Mouse (Mus musculus) MEL-GATA-1-ER (cell line): ENCODE results near the gene Slc30a7.
A peak's percentile ranks its signal among the peaks of the same experiment; 100 is the strongest.

ENCODE experiments used
- DNase-seq: peaks from one replicate; pipeline ENCODE4 v3.0.0-alpha.2; 2012; ENCODE audit warnings: low read depth; ENCODE audit errors: extremely low read depth

Slc30a7 gene

DNA sequence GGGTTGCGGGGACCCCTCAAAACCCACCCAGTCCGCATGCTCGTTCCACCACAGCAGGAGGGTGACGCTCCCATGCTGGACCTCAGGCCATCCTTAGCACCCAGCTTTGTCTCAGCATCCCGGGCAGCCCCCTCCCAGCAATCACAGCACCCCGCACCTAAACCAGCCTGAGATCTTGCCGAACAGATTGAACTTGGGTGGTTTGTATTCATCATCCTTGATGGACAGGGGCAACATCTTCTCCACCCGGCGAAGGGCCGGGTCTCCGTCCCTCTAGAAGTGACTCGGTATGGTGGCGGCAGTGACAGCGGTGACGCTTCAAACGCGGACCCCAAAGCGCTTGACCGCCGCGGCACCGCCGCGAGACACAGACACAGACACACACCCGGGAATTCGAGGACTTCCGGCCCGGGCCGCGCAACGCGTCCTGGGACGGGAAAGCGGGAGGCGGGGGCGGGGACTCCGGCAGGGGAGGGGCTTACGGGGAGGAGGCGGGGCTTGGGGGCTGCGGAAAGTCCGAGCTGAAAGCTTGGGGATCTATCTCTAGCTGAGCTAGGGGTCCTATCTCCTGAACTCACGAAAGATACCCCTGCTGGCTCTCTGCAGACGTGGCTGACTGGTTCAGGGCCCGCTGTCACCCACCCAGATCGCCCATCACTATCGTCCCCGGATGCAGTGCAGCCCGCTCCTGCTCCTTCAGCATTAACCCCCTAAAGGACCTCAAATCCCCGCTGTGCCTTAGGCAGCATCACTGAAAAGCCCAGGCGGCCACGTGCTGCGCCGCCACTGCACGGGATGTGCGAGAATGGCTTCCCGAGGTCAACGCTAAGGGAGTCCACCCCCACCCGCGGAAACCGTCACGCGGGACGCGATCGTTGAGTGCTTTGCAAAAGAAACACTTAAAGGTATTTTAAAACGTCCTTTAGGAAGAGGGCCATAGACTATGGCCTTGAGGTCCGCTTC, at the start of gene Slc30a7, which contains the start of gene Extl2:
Gene Slc30a7 (minus strand): TSS at position 429 of the 963 bp plus-strand sequence.
Gene Extl2 (plus strand): TSS at position 485 of the 963 bp plus-strand sequence.
- DNase-seq: peak; percentile 58

DNA sequence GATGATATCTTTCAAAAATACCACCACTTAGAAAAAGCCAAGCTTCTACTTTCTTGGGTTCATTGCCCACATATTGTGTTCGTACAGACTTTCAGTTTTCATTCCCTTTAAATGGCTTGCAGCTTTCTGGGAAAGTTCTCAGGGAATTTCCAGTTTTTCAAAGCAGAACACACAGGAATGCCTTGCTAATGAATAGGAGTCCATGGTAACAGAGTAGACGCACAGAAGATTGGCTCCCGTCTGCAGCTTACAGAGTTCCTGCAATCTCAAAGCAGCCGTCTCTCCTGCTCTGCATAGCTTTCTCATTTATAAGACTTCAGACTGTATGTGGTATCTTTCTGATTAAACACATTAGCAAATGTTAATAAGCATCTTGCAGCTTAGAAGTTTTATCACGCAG, 39.8 kb upstream of the Slc30a7 start:
- no peak for DNase-seq

DNA sequence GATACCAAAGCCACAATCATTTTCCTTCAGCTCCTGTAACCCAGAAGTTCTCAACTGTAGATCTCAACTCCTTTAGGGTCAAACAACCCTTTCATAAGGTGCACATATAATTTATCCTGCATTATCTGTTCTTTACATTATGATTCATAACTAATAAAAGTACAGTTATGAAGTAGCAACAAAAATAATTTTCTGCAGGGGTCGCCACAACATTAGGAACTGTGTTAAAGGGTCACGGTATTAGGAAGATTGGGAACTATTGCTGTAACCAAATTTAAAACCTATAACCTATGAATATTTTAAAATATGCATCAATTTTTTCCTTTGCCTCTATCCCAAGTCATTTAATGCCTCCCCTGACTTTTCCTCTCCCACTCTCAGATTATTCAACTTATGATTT, 38.8 kb upstream of the Slc30a7 start:
- DNase-seq: no peak

DNA sequence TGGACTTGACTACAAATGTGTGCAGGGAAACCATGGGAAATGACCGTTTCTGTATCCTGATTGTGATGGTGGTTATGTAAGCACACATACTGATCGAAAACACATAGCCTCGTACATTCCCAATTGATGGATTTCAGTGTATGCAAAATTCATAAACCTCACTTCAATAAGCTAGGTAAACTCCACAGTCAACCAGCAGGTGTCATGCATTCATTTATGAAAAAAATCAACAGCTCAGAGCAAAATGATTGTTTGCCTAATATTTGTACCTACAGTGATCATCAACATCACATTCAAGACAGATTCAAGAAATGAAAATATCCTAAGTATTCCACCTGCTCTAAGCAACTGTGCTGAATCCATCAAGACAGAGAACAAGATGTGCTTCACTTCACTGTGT, 33.6 kb upstream of the Slc30a7 start:
- no peak for DNase-seq

DNA sequence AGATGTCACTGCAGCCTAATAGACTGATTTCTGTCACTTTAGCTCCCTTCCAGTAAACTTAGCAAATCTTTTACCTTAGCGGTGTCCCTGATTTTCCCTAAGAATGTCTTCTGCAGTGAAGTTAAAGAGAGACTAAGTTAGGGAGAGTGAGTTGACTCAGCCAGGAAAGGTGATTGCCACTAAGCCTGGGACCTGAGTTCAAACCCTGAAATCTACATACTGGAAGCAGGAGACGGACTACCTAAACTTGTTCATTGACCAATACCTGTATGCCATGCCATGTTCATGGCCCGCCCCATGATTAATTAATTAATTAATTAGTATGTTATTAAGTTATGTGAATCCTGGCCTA, 26.6 kb upstream of the Slc30a7 start:
- peak; percentile 35 for DNase-seq

DNA sequence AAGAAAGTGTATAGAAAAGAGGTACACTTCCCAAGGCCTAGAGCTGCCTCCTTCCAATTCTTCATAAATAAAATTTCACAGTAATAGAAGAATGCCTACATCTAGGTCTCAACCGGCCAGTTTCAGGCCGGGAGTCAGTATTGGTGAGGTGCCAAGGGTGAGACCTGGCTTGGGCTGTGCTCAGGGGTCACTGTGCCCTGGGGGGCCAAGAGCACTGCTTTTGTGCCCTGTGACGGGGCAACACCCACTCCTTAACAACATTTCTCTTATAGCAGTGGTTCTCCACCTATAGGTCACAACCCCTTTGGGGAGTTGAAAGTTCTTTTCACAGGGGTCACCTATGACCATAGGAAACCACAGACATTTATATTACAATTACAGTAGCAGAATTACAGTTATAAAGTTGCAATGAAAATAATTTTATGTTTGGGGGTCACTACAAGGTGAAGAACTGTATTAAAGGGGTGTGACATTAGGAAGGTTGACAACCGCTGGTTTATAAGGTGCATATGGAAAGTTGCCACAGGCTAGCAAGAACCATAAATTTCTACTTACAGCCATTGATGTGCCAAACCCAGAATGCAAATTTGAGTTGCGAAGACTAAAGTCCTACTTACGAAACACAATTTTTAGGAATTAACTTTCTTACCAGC, 26.1 kb upstream of the Slc30a7 start:
- no peak for DNase-seq

DNA sequence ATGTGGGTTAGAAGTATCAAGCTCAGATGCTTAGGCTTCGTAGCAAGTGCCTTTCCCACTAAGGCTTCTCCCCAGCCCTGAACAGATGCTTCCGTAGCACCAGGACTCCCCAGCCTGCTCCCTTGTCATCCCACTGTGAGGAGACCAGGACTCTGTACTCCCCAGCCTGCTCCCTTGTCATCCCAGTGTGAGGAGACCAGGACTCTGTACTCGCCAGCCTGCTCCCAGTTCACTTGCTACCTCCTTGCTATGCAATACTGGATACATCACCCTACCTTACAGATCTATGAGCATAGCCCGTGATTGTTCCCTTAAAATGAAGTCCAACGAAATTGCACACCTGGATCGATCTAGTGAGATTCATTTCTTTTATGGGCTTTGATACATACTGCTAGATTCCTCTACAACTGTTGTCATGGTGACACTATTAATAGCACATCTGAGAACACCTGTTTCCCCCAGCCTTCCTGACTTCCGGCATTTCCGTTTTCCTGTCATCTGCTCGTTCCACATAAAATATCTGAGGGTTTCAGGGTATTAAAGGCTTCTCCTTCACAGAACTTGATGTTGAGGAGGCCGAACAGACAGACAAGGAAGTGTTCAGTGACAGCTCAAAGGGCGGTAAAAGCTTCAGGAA, 23.1 kb upstream of the Slc30a7 start:
- DNase-seq: no peak

DNA sequence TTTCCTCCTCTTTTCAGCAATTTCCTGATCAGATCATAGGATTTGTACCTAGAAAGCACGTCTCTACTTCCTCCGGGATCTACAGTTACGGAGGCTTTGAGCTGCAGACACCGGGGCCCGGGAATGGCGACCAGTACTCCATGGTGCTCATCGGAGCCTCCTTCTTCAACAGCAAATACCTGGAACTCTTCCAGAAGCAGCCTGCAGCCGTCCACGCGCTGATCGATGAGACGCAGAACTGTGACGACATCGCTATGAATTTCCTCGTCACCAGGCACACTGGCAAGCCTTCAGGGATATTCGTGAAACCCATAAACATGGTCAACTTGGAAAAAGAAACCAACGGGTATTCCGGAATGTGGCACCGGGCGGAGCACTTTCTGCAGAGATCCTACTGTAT, 19.8 kb upstream of the Slc30a7 start:
- no peak for DNase-seq

DNA sequence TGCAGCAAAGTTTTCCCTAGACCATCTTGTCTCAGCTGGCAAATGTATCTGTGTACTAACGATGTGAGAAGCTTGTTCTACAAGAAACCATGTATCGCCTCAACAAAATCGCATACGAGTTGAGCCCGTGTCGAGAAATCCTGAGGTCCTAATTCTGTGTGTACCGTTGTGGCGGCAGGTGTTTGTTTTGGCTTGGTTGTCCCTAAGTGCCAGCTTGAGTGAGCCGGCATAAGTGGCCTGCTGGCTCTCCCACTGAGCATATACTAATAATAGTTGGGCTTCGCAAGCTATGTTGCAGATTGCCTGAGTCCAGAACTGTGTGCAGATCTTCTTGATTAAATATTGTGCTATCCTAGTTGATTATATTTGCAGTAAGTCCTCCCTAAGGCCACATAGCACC, 18.5 kb upstream of the Slc30a7 start:
- no peak for DNase-seq

DNA sequence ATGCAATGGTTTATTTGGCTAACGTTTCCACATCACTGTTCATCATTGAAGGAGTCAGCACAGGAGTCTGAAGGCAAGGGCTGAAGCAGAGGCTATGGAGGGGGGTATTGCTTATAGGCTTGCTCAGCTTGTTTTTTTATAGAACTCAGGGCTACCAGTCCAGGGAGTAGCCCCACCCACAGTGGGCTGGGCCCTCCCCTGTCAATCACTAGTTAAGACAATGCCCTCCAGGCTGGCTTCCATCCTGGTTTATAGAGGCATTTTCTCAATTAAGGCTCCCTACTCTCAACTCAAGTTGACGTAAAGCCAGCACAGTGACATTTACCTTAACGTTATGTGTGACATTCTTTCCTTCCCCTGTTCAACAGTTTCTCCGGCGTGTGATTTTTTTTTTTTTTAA, 17.5 kb upstream of the Slc30a7 start:
- DNase-seq: no peak

DNA sequence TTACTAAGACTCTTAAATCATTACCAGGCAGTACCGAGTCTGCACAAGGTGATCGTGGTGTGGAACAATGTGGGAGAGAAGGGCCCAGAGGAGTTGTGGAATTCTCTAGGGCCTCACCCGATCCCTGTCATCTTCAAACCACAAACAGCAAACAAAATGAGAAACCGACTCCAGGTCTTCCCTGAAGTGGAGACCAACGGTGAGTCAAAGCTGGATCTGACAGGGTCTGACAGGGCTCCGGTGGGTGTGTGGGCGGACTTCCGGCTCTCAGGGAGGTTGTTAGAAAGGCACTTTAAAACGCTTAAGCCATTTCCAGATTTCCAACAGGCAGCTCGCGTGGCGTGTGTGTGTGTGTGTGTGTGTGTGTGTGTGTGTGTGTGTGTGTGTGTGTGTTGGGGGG, 17.0 kb upstream of the Slc30a7 start:
- no peak for DNase-seq

DNA sequence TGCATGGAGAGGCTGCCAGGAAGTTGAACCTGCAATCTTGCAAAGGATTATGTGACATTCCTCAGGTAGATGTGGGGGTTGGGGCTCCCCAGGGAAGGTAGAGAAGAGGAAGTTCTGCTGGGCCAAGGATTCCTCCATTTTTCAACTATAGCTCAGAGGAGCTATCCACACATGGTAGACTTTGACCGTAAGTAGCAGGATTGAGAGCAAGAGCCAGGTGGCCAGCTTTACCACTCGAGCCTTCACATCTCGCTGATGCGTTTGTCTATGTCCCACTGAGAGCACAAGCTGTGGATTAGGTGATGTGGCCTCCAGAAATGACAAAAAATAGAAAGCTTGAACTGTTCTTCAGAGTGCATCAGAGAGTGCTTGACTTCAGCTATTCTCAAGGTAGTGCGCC, 11.9 kb upstream of the Slc30a7 start:
- DNase-seq: no peak

DNA sequence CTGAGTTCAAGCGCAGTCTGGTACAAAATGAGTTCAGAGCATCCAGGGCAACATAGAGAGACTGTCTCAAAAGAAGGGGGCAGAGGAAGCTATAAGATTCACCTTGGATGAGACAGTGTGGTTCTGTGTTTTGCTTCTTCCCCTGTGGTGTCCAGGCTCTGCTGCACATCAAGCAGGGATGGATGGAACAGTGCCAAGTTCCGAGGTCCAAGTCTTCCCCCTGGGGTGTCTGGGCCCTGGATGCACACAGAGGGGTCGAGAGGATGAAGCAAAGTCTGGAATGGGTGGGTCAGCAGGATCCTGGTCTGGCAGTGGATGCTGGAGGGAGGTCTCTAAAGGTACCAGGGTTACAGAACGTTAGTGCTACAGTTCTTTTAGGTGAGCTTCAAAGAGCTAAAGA, 11.4 kb upstream of the Slc30a7 start:
- no peak for DNase-seq

DNA sequence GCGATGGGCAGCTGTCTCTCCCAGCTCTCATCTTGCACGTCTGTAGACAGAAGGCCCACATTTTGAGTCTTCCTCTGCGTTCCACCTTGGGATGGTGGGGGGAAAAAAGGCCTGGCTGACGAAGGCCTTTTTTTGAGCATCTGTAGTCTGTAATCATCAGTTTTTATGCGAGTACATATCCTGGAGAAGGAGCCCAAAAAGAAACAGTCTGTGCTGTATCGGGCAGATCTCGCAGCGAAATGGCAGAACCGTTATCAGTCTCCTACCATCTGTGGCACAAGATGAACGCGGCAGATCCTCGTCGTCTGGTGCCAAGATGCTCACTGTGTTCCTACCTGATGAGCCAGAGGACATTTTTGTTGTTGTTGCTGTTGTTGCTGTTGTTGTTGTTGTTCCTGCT, 8.9 kb upstream of the Slc30a7 start:
- no peak for DNase-seq

DNA sequence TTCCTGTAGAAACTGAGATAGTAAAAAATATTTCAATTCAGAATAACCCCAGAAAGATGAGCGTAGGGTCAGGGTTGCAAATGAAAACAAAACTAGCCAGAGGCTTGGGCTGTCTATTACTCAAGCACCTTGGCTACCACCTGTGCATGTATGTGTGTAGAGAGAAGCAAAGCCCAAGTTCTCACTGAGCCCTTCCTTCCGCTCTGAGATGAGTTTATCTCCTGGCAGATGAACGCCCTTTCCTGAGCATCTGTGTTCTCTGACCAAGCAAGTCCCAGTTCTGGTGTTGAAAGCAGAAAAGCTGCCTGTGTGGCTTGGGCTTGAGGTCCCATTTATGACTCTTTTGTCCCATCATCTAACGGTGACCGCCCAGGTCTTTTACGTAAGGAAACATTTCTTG, 7.7 kb upstream of the Slc30a7 start:
- no peak for DNase-seq

DNA sequence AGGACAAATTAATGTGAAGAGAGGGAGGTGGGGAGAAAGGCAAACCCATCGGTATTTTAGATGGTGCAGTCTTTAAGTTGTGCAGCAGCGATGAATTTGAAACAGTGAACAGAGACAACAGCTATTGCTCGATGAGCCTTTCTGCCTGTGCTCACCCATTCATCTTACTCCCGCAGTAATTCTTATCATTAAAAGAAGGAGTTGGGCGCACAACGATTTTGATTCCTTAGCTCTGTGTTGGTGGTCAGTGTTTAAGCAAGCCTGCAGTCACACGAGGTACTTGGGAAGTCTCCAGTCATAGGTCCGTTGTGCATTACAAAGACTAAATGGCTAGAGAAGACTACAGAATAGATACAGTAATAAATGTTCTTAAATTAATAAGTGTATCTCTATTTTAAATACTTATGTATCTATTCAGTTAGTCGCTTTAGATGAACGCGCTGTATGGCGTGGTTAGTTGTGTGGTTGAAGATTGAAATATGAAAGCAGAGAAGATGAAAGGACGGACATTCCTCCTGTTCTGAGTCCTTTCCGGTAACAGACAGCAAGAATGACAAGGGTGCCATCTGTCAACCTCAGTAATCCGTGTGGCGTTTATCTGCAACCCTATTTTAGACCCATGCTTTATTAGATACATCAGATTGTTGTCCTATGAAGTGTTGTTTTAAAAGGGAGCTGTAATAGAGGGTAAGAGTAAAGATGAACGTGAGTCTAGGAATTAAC, 2.6 kb upstream of the Slc30a7 start:
- no peak for DNase-seq

DNA sequence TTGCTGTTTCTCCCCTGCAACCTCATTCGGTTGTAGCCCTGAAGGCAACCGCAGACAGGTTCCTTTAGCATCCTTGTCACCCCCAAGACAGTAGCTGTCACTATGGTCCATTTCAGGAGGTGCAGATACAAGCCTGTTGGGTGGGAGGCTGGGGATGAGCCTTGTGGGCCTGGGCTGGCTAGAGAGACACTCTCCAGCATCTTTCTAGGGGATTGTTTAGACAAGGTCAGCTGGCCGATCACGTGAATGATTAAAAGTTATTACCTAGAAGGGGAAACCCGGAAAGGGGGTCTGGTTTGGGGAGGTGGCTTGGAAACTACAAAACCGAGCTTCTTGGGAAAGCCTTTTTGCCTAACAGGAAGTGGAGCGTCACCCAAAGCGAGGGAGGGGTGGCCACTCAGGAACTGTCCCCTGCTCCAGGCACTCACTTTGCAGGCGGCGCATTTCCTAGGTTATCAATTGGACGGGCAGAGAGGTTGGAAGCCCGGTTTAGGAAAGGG, 785 bp upstream of the Slc30a7 start:
- DNase-seq: peak; percentile 81

DNA sequence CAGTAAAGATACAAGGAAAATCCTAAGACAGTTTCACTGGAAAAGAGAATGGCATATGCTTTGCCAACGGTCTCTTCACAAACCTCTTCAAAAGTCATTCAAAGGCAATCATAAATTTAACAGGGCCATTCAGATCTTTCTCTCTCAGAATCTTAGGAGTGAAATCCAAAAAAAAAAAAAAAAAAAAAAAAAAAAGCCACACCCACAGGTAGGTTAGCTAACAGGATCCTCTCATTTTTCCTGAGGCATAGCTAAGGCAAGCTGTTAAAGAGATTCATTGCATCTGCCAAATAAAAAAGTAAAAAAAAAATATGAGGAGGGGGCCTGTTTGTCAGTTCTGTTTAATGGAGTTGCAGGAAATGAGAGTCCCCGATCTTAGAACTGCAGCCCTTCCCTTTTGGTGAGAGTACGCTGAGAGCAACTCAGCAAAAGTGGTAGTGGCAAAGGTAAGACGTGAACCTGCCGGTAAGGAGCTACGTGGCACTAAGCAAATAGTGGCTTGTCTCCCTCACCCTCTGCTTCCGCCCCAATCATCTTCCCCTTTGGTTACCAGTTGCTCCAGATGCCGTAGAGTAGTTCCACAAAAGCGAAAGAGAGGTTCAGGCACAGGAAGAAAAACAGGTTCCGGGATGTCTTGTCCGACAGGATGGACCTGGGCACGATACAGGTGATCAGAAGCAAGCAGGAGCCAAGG, 775 bp downstream of the Slc30a7 start:
- peak; percentile 81 for DNase-seq

DNA sequence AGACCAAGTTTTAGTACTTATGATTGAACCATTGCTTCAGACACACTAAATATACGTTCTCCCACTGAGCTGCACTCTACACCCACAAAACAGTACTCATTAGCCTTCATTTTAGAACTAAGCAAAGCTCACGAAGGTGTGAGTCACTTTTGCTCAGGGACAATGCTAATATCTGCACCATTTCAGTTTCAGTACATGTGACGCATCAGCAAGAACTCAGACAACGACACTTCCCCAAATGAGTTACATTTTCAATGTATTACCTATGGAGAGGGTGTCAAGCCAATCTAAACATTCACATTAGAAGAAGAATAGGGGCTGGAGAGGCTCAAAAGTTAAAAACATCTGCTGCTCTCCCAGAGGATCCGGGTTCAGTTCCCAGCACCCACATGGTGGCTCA, 10.3 kb downstream of the Slc30a7 start:
- DNase-seq: no peak

DNA sequence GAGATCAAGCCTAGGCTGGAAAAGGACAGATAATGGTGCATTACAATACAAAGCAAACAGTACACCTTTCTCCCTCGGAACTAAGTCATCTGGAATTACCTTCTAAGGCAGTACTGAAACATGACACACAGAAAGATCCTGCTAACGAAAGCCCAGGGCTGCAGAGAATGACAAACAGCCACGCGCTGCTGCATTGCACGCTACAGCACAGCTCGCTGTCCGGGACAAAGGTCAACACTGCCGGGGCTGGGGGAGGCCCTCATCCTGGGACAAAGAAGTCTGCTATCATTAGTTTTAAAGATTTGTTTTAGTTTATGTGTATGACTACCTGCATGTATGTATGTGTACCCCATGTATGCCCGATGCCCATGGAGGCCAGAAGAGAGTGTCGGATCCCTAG, 14.2 kb downstream of the Slc30a7 start:
- DNase-seq: no peak

DNA sequence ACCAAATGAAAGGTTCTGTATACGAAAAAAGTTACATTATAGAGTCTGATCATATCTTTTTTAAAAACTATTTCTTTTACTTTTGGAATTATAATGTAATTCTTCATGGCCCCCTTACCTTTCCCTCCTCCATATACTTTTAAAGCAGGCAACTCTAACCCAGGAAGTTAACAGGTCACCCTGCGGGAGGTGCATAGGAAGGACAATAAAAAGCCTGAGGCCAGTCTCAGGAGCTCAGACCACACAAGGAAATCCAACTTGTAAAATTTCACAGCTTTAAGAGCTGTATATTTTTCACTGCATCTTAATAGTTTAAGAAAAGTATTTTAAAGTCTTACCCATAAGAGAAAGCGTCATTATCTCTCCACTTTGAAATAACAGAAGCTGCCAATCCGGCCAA, 14.6 kb downstream of the Slc30a7 start:
- no peak for DNase-seq
